Mouse (Mus musculus) forebrain, embryonic 13.5 days (tissue): ENCODE measurements at regions not wholly inside any gene's neighbourhood (a gene's known extent, or its start where the extent isn't known, plus 50 kb on each side); places are given as distances from the start of the nearest gene placed in this dataset.

Experiments
- ATAC-seq: fragments of 200-750 bp; cut with Nextera tagmentation; 2 replicates; pipeline ENCODE4 v1.8.0; 2017
- H3K27ac ChIP-seq: fragments of 300-500 bp; sonication (generic); 2 replicates; pipeline ENCODE4 v1.5.1; 2015; ENCODE audit warnings: inconsistent platforms, mild to moderate bottlenecking, moderate library complexity
- H3K27me3 ChIP-seq: fragments of 300-500 bp; sonication (generic); 2 replicates; pipeline ENCODE4 v1.6.1; 2015; ENCODE audit warnings: mild to moderate bottlenecking, inconsistent platforms
- H3K36me3 ChIP-seq: fragments of 300-500 bp; sonication (generic); 2 replicates; pipeline ENCODE4 v1.6.1; 2015; ENCODE audit warnings: mild to moderate bottlenecking, inconsistent platforms; ENCODE audit not compliant: poor library complexity, severe bottlenecking
- H3K4me1 ChIP-seq: fragments of 300-500 bp; sonication (generic); 2 replicates; pipeline ENCODE4 v1.6.1; 2015; ENCODE audit warnings: inconsistent platforms
- H3K4me2 ChIP-seq: fragments of 300-500 bp; sonication (generic); 2 replicates; pipeline ENCODE4 v1.6.1; 2015; ENCODE audit warnings: inconsistent platforms, mild to moderate bottlenecking, moderate library complexity
- H3K4me3 ChIP-seq: fragments of 300-500 bp; sonication (generic); 2 replicates; pipeline ENCODE4 v1.5.1; 2015; ENCODE audit warnings: mild to moderate bottlenecking, inconsistent platforms
- H3K9ac ChIP-seq: fragments of 300-500 bp; sonication (generic); 2 replicates; pipeline ENCODE4 v1.6.1; 2015; ENCODE audit warnings: mild to moderate bottlenecking, inconsistent platforms
- H3K9me3 ChIP-seq: fragments of 300-500 bp; sonication (generic); replicated peaks from 2 replicates; pipeline ENCODE4 v1.6.1; 2016; ENCODE audit warnings: inconsistent platforms
- WGBS: fragments of 180-500 bp; shearing (Covaris S2); methylation state at CpG from one replicate; pipeline ENCODE4 v1.1.7; 2015; 5-methylcytosine and 5-hydroxymethylcytosine counted together

DNA sequence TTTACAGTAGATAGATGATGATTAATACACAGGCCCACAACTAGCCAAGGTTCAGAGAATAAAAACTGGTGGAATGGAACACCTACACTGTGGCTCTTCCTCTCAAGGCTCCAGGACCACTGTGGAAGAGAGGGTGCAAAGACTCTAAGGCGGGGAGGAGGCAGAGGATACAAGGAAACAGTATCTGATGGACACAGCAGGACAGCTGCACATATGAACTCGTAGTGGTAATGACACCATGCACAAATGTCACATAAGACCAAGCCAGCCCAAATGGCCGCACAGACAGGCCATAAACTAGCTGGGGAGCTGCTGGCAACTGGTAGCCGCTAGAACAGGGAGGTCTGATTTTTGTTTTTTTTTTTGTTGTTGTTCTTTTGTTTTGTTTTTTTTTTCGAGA, 197.0 kb upstream of the Serp2 start:
- Histone ChIP-seq H3K9me3 (no peaks in the 10 kb centered on the region), H3K4me2 (no peak overlapping the region), H3K27ac (no peak overlapping the region), H3K27me3 (no peaks in the 10 kb centered on the region), H3K9ac (no peak overlapping the region), H3K4me1 (no peaks in the 10 kb centered on the region), H3K4me3 (no peak overlapping the region), H3K36me3 (no peaks in the 10 kb centered on the region)
- ATAC-seq = no peak
- 86% methylated on average over 5 of the region's 5 CpGs for WGBS

DNA sequence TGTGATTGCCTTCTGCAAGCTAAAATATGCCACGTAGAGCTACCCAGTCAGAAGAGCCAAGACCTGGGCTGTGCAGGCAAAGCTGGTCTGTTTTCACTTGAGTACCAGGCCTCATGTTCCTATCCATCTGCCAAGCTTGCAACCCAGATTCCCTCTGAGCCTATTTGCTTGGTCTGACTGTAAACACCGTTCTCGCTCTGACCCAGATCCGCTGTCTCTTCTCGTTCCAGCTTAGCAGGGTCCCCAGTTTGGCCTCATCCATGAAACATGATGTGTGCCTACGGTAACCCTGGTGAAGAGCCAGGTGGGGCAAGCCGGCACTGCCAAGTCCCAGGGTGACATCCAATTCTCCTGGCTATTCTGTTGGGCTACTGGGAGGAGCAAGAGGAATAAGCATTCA, 192.5 kb upstream of the Serp2 start:
- Histone ChIP-seq H3K4me3 (no peak overlapping the region), H3K27me3 (no peaks in the 10 kb centered on the region), H3K9me3 (no peaks in the 10 kb centered on the region), H3K4me2 (no peak overlapping the region), H3K27ac (no peak overlapping the region), H3K36me3 (no peaks in the 10 kb centered on the region), H3K4me1 (no peaks in the 10 kb centered on the region), H3K9ac (no peak overlapping the region)
- WGBS = 93% methylated on average over 7 of the region's 7 CpGs
- no peak for ATAC-seq

DNA sequence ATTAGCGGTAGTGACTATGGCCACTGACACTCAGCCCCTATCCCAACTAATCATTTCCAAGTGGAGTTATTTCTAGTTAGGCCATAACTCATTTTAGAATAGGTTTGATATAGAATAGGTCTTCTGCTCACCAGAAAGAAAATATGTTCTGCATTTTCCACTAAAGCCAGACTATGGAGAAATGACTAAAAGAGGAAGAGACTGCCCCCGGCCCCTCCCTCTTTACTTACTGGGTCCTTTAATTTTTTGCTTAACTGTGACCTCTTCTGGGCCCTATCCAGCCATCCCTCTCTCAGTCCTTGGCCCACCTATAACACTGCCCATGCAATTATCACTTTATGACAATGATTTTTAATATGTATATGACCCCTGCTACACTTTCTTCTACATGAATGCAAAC, 192.0 kb upstream of the Serp2 start:
- no peak for ATAC-seq
- WGBS = 94% methylated on average over 2 of the region's 2 CpGs
- no peaks in the 10 kb centered on the region for H3K9me3 ChIP-seq
- H3K36me3 ChIP-seq = no peaks in the 10 kb centered on the region
- no peak overlapping the region for H3K9ac ChIP-seq
- H3K4me2 ChIP-seq = no peak overlapping the region
- no peak overlapping the region for H3K27ac ChIP-seq
- no peak overlapping the region for H3K4me3 ChIP-seq
- no peaks in the 10 kb centered on the region for H3K4me1 ChIP-seq
- no peaks in the 10 kb centered on the region for H3K27me3 ChIP-seq

- Histone ChIP-seq H3K9ac (no peak overlapping the region), H3K4me3 (no peak overlapping the region), H3K36me3 (no peaks in the 10 kb centered on the region), H3K27me3 (no peaks in the 10 kb centered on the region), H3K4me1 (no peaks in the 10 kb centered on the region), H3K27ac (no peak overlapping the region), H3K4me2 (no peak overlapping the region), H3K9me3 (no peaks in the 10 kb centered on the region)
- ATAC-seq = no peak
- 94% methylated on average over 5 of the region's 5 CpGs for WGBS
Observed at GRCm38 (mm10) chr14:76747814-76748213, 191.1 kb upstream of the Serp2 start.

DNA sequence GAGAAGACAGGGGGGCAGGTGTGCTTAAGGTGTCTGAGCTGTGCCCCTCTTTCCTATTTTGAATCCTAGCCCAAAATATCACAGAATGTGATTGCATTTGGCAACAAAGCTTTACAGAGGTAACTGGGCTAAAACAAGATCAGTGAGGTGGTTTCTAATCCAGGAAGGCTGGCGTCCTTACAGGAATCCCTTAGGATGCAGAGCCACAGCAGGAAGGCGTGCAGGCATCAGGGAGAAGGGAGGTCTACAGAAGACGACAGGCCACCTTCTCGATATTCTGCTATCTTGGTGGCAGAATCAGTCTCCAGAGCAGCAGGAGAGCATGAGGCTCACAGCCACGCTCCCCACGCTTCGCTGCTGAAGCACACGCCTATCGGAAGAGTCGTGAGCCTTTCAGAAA, 189.6 kb upstream of the Serp2 start:
- H3K9me3 ChIP-seq = no peaks in the 10 kb centered on the region
- ATAC-seq = no peak
- no peak overlapping the region for H3K9ac ChIP-seq
- no peak overlapping the region for H3K4me2 ChIP-seq
- no peaks in the 10 kb centered on the region for H3K4me1 ChIP-seq
- no peaks in the 10 kb centered on the region for H3K27me3 ChIP-seq
- WGBS = 87% methylated on average over 10 of the region's 10 CpGs
- H3K27ac ChIP-seq = no peak overlapping the region
- H3K36me3 ChIP-seq = no peaks in the 10 kb centered on the region
- no peak overlapping the region for H3K4me3 ChIP-seq

DNA sequence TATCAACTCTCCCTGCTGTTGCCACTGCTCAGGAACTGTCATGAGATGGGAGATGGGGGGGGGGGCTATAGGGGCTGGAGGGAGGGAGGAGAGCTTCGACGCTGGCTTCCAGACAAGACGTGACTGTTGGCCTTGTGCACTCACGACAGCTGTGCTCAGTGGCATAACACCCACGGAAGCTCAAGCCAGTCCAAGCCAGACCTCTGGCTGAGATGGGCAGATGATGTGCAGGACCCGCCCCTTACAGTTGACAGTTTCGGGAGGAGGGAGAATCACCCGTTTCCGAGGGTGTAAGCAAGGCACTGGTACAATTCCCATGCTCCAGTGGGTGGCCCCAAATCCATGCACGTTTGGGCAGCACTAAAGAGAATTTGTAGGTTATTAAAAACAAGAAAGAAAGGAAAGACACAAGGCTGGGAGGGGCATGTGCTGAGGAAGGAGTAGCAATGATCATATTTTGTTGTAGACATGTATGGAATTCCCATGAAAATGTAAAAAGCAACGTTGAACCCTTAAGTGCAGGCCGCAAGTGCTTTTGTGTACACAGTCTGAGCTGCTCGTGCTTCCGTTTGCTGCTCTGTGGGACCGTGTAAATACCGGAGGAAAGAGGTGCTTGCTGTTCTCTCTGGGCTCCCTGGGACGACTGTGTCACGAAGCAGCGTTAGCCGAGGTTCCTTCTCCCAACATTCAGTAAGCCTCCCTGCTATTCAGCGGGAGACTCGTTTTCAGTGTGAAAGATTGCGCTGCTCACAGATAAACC, 188.2 kb upstream of the Serp2 start:
- WGBS = 74% methylated on average over 23 of the region's 23 CpGs
- Histone ChIP-seq H3K4me2 (no peak overlapping the region), H3K9ac (no peak overlapping the region), H3K27ac (no peak overlapping the region), H3K27me3 (no peaks in the 10 kb centered on the region), H3K36me3 (no peaks in the 10 kb centered on the region), H3K9me3 (no peaks in the 10 kb centered on the region), H3K4me1 (peaks cover 3% of the 10 kb centered on the region; the same call in 1 of the 2 replicates), H3K4me3 (no peak overlapping the region)
- ATAC-seq = no peak

- Histone ChIP-seq H3K9ac (no peak overlapping the region), H3K36me3 (no peaks in the 10 kb centered on the region), H3K27me3 (no peaks in the 10 kb centered on the region), H3K4me3 (no peak overlapping the region), H3K27ac (no peak overlapping the region), H3K4me1 (peaks cover 6% of the 10 kb centered on the region; the same call in 1 of the 2 replicates), H3K9me3 (no peaks in the 10 kb centered on the region), H3K4me2 (no peak overlapping the region)
- WGBS = 85% methylated on average over 5 of the region's 5 CpGs
- no peak for ATAC-seq
Observed at GRCm38 (mm10) chr14:76742297-76742696, 185.6 kb upstream of the Serp2 start.

DNA sequence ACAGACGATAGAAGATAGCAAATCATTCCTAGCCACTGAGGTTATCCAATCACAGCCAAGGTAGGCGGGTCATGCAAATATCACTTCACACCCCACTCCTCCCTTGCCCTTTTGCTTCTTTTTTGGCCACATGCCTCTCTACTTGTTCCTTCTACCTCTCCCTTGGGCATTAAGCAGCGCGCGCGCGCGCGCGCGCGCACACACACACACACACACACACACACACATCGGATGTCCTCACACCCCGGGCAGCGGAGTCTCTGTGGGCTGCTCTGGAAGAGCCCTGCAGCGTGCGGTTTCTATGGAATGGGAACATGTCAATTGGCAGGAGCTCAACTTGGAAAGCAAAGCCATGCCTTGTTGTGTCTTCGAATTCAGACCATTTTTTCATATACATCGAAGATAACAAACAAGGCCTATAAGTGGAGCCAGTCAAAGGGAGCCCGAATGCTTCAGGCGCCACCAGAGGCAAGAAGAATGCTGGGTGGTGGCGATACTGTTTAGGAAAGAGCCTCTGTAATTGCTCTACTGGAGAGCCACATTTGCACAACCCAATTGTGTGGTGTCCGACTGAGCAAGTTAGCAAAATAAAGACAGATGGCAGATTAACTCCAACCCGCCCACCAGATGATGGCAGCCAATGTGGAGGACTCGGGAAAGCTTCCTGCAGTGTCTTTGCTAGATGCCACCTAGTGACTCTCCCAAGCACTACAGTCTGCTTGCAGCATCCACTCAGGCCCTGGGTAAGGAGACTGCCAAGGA, 183.3 kb upstream of the Serp2 start:
- H3K4me1 ChIP-seq = peaks cover 10% of the 10 kb centered on the region
- peak overlapping the region; percentile 34 for H3K4me2 ChIP-seq
- ATAC-seq = peak; percentile 82
- no peaks in the 10 kb centered on the region for H3K36me3 ChIP-seq
- no peaks in the 10 kb centered on the region for H3K9me3 ChIP-seq
- WGBS = 52% methylated on average over 25 of the region's 25 CpGs
- no peak overlapping the region for H3K4me3 ChIP-seq
- H3K27me3 ChIP-seq = no peaks in the 10 kb centered on the region
- peak overlapping the region; percentile 52 for H3K27ac ChIP-seq
- no peak overlapping the region for H3K9ac ChIP-seq

DNA sequence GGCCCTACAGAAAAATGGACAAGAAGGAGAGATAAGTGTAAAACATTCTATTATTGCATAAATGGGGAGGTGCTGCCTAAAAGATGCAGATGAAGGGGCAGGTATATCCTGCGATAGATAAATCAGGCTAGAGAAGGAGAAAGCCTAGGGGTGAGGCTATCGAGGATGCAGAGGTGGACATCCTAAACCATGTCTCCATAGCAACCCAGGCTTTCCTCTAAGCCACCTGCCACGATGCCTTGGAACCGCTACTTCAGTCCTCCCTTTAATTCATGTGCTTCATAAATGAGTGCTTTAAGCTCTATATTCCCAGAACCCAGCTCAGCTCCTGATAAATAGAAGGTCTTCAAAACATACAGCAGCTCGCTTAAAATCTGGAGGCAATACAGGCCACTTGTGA, 179.3 kb upstream of the Serp2 start:
- Histone ChIP-seq H3K27me3 (no peaks in the 10 kb centered on the region), H3K4me2 (no peak overlapping the region), H3K9ac (no peak overlapping the region), H3K9me3 (no peaks in the 10 kb centered on the region), H3K4me3 (no peak overlapping the region), H3K4me1 (peaks cover 14% of the 10 kb centered on the region), H3K36me3 (no peaks in the 10 kb centered on the region), H3K27ac (no peak overlapping the region)
- ATAC-seq = no peak
- 84% methylated on average over 5 of the region's 5 CpGs for WGBS

DNA sequence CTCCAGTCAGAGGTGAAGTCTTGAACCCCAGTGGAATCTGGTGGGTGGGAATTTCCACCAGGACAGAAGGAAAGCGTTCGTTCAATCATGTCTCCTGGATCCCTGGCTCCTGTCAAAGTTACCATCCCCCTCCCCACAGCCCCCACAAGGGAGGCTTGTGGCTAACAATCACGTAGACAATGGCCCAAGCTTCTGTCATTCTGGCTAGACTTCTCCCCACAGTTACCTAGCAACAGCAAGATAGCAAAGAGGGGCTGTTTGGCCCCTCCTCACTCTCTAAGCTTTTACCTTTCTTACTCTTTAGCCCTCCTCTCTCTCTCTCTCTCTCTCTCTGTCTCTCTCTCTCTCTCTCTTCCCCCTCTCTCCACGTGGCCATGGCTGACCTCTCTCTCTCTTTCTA, 178.4 kb upstream of the Serp2 start:
- H3K4me1 ChIP-seq = peaks cover 14% of the 10 kb centered on the region
- peak; percentile 54; the same call in 1 of the 2 replicates for ATAC-seq
- H3K9ac ChIP-seq = no peak overlapping the region
- H3K9me3 ChIP-seq = no peaks in the 10 kb centered on the region
- H3K27ac ChIP-seq = no peak overlapping the region; the same call in 1 of the 2 replicates
- H3K36me3 ChIP-seq = no peaks in the 10 kb centered on the region
- H3K4me3 ChIP-seq = no peak overlapping the region
- H3K27me3 ChIP-seq = no peaks in the 10 kb centered on the region
- 13% methylated on average over 4 of the region's 4 CpGs for WGBS
- no peak overlapping the region for H3K4me2 ChIP-seq

DNA sequence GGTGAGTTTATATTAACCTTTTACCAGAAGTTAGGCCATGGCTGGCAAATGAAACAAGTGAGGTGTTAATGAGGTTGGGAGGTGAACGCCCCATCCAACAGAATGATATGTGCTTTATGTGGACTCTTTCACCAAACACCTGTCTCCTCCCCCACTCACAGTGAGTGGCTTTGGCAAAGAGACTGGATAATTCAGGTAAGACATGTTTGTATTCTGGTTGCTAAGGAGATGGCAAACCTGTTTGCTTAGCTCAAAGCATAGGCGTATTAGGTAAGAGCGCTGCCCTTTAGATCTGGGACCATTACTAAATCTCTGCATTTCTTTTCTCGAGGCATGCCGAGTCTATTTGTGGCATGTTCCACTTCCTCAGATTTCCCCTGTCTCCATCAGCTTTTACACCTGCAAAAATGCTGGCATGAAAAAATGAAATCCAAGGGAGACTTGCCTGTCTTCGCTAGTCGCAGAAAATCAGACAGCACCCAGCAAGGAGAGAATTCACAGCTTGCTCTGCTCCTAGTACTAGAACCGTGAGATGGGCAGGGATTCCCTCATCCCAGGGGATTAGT, 176.7 kb upstream of the Serp2 start:
- H3K27ac ChIP-seq = no peak overlapping the region
- no peak overlapping the region for H3K4me3 ChIP-seq
- no peaks in the 10 kb centered on the region for H3K36me3 ChIP-seq
- H3K4me2 ChIP-seq = no peak overlapping the region
- H3K27me3 ChIP-seq = no peaks in the 10 kb centered on the region
- ATAC-seq = no peak
- WGBS = 85% methylated on average over 8 of the region's 8 CpGs
- peaks cover 8% of the 10 kb centered on the region for H3K4me1 ChIP-seq
- H3K9ac ChIP-seq = no peak overlapping the region
- no peaks in the 10 kb centered on the region for H3K9me3 ChIP-seq

DNA sequence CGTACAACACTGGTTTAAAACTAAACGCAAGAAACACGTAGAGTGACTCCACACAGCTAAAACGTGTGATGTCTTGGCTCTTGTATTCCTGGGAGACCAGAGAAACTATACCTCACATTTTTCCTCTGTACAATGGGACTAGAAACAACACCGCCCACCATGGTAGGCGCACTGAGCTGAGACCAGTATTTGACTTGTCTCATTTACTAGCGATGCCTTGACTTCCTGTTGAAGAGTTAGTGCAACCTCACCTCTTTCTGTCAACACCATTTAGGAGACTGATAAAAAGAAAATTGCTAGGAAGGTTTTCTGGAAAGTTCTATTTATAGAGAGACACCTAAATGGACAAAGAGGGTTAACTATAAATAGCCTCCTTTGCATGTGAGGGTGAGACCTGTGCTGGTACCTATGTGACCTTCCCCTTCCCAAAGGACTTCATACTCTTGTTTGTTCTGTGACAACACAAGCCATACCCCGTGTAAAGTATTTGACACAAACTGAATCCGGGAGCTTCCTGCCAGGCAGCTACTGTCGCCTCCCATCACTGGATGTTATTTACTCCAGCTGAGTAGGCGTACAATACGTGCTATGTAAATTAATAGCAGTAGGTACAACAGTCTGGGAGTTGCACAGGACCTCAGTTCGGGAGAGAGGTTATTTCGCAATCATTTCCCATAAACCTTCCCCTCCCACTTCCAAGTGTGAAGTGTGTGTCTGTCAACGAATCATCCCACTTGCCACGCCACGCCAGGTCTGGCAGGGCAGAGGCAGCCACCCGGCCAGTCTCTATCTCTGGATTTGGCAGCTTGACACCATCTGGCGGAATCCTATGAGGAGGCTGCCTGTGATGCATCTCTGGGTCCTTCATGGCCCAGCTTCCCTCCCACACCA, 174.7 kb upstream of the Serp2 start:
- ATAC-seq = no peak
- Histone ChIP-seq H3K9me3 (no peaks in the 10 kb centered on the region), H3K27ac (no peak overlapping the region), H3K27me3 (no peaks in the 10 kb centered on the region), H3K9ac (no peak overlapping the region), H3K4me3 (no peak overlapping the region), H3K36me3 (no peaks in the 10 kb centered on the region), H3K4me2 (no peak overlapping the region), H3K4me1 (peaks cover 8% of the 10 kb centered on the region)
- WGBS = 92% methylated on average over 19 of the region's 19 CpGs
